Mouse (Mus musculus) thymus, adult 2 months (tissue): ENCODE data around the gene Timm50. TPM values are rescaled to one million over a fixed set of nuclear protein-coding genes. Genes with fewer than 3 reads are reported as not detected.

ENCODE experiments used
- DNase-seq: peaks from one replicate; pipeline ENCODE4 v3.0.0; 2021
- H3K27ac ChIP-seq: fragments of 200-500 bp; 2 replicates; pipeline ENCODE4 v1.5.1; 2012; ENCODE audit warnings: low read length, control low read depth; ENCODE audit not compliant: control insufficient read depth, insufficient read depth
- H3K27me3 ChIP-seq: fragments of 200-500 bp; 2 replicates; pipeline ENCODE4 v1.6.1; 2012; ENCODE audit warnings: mild to moderate bottlenecking, low read length, moderate library complexity, mixed read lengths; ENCODE audit not compliant: control insufficient read depth, insufficient read depth
- H3K36me3 ChIP-seq: fragments of 200-500 bp; 2 replicates; pipeline ENCODE4 v1.6.1; 2012; ENCODE audit warnings: mild to moderate bottlenecking, low read length, moderate library complexity; ENCODE audit not compliant: control insufficient read depth, insufficient read depth
- H3K4me1 ChIP-seq: fragments of 200-500 bp; replicated peaks from 2 replicates; pipeline ENCODE4 v1.6.1; 2012; ENCODE audit warnings: low read length; ENCODE audit not compliant: control insufficient read depth, insufficient read depth
- H3K4me3 ChIP-seq: fragments of 200-500 bp; 2 replicates; pipeline ENCODE4 v1.5.1; 2012; ENCODE audit warnings: mild to moderate bottlenecking, low read length, control low read depth, moderate library complexity; ENCODE audit not compliant: control insufficient read depth, insufficient read depth
- CTCF ChIP-seq: fragments of 200-500 bp; IDR thresholded peaks from 2 replicates; pipeline ENCODE4 v1.5.1; 2012; ENCODE audit warnings: mild to moderate bottlenecking, control low read depth, low read length, moderate library complexity, borderline replicate concordance; ENCODE audit not compliant: control insufficient read depth, poor library complexity, insufficient read depth; ENCODE audit errors: extremely low read depth
- POLR2A ChIP-seq: fragments of 200-500 bp; IDR thresholded peaks from 2 replicates; pipeline ENCODE4 v1.6.1; 2012; ENCODE audit warnings: mild to moderate bottlenecking, low read length, control low read depth, moderate library complexity; ENCODE audit not compliant: control insufficient read depth, poor library complexity, insufficient read depth; ENCODE audit errors: extremely low read depth
- WGBS: fragments of 180-500 bp; shearing (Covaris S2); methylation state at CpG from one replicate; pipeline ENCODE4 v1.1.7; 2018; 5-methylcytosine and 5-hydroxymethylcytosine counted together
- polyA plus RNA-seq: library from polyadenylated mRNA; depleted of rRNA; stranded (reverse); fragments of >200 nt; gene quantifications from 2 replicates; pipeline ENCODE4 v1.2.3, GENCODE M21; 2012

Gene Timm50
- polyA plus RNA-seq, 1 experiment, result 100 TPM

- Histone ChIP-seq H3K4me1 (no peaks in the 10 kb centered on the region), H3K27ac (no peak overlapping the region), H3K27me3 (no peaks in the 10 kb centered on the region), H3K4me3 (no peak overlapping the region), H3K36me3 (peaks cover 83% of the 10 kb centered on the region)
- 92% methylated on average over 3 of the region's 3 CpGs for WGBS
- no peak for DNase-seq
- no peak for TF ChIP-seq POLR2A
- no peak for TF ChIP-seq CTCF
Measured at GRCm38 (mm10) chr7:28318036-28318435, 6.2 kb upstream of the Timm50 start.

- no peaks in the 10 kb centered on the region for H3K27me3 ChIP-seq
- no peak for DNase-seq
- H3K27ac ChIP-seq, result no peak overlapping the region
- 6% methylated on average over 35 of the region's 35 CpGs for WGBS
- H3K36me3 ChIP-seq, result peaks cover 29% of the 10 kb centered on the region
- H3K4me1 ChIP-seq, result peaks cover 7% of the 10 kb centered on the region
- H3K4me3 ChIP-seq, result peak overlapping the region; percentile 69
- no peak for TF ChIP-seq POLR2A
Measured at GRCm38 (mm10) chr7:28311151-28311925, 534 bp downstream of the Timm50 start.

- H3K27ac ChIP-seq, result no peak overlapping the region
- peaks cover 7% of the 10 kb centered on the region for H3K4me1 ChIP-seq
- no peak overlapping the region for H3K4me3 ChIP-seq
- no peak for DNase-seq
- H3K27me3 ChIP-seq, result no peaks in the 10 kb centered on the region
- WGBS, result 93% methylated on average over 9 of the region's 9 CpGs
- peaks cover 25% of the 10 kb centered on the region for H3K36me3 ChIP-seq
- TF ChIP-seq POLR2A (no peak), CTCF (no peak)
Measured at GRCm38 (mm10) chr7:28309737-28310136, 2.1 kb downstream of the Timm50 start.

- no peak for TF ChIP-seq POLR2A
- no peak for TF ChIP-seq CTCF
- H3K36me3 ChIP-seq, result peaks cover 25% of the 10 kb centered on the region
- peaks cover 7% of the 10 kb centered on the region for H3K4me1 ChIP-seq
- WGBS, result 99% methylated on average over 8 of the region's 8 CpGs
- DNase-seq, result no peak
- H3K27me3 ChIP-seq, result no peaks in the 10 kb centered on the region; the same call in 1 of the 2 replicates
- H3K27ac ChIP-seq, result no peak overlapping the region
- H3K4me3 ChIP-seq, result no peak overlapping the region
Measured at GRCm38 (mm10) chr7:28306216-28306615, 5.7 kb downstream of the Timm50 start.

- Histone ChIP-seq H3K4me3 (no peak overlapping the region), H3K27me3 (no peaks in the 10 kb centered on the region; the same call in 1 of the 2 replicates), H3K27ac (no peak overlapping the region), H3K36me3 (peaks cover 25% of the 10 kb centered on the region), H3K4me1 (0 out of 2 replicates have a peak, but pooled peaks cover 3% of the 10 kb centered on the region)
- WGBS, result 94% methylated on average over 10 of the region's 10 CpGs
- no peak for DNase-seq
- TF ChIP-seq CTCF (no peak), POLR2A (no peak)
Measured at GRCm38 (mm10) chr7:28305641-28306040, 6.2 kb downstream of the Timm50 start.

- H3K4me3 ChIP-seq, result no peak within 1 kb of the TSS
Measured at GRCm38 (mm10) chr7:28301616-28302433, 10.0 kb downstream of the Timm50 start, which contains the start of gene Dll3. Gene Dll3 (minus strand): TSS chr7:28302238.

More at GRCm38 (mm10) chr7:28301616-28302433, 10.0 kb downstream of the Timm50 start, which contains the start of gene Dll3:
- DNase-seq, result peak; percentile 65
- 8% methylated on average over 30 of the region's 30 CpGs for whole genome bisulfite sequencing
- peaks cover 16% of the 10 kb centered on the region for H3K36me3 ChIP-seq
- H3K27me3 ChIP-seq, result no peaks in the 10 kb centered on the region; the same call in none of the 2 replicates
- peaks cover 6% of the 10 kb centered on the region; the same call in 1 of the 2 replicates for H3K4me1 ChIP-seq
- H3K27ac ChIP-seq, result no peak within 1 kb of the TSS
- TF ChIP-seq POLR2A, result no peak
- peak; percentile 52; the same call in 1 of the 2 replicates for TF ChIP-seq CTCF
